Mouse (Mus musculus): ENCODE data around the gene Dnaaf1.

Dnaaf1 gene

DNA sequence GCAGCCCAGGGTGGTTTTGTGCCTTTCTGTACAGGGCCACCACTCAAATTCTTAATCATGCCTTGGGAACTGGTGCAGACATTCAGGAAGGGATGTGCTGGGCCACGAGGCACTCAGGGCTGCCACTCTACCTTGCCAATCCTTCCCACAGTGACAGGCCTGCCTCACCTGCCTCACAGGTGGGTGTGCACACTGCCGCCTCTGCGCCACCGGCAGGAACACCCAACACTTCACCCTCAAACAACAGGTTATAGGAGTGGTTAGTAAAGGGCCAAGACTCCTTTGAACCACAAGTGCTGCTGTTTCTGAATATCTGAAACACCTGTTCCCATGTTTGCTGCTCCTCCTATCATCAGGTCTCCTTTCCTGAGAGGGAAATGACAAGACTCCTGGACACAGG lies 2.6 kb upstream of the Dnaaf1 start:
- no peak for DNase-seq

DNA sequence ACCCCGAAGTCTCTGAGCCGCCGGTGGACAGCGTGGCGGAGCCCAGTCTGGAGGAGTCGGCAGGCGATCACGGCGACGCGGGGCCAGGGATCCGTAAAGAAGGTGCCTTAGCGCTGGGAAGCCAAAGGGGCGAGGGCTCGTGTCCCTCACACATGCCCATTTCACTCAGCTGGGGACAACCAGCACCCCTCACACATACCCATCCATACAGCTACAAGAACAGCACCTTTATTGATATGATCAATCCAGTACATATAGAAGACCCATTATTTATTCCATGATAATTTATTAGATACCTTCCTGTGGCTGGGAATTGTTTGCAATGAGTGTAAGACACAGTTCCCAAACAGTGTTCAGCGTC lies 311 bp downstream of the Dnaaf1 start:
- DNase-seq = no peak

DNA sequence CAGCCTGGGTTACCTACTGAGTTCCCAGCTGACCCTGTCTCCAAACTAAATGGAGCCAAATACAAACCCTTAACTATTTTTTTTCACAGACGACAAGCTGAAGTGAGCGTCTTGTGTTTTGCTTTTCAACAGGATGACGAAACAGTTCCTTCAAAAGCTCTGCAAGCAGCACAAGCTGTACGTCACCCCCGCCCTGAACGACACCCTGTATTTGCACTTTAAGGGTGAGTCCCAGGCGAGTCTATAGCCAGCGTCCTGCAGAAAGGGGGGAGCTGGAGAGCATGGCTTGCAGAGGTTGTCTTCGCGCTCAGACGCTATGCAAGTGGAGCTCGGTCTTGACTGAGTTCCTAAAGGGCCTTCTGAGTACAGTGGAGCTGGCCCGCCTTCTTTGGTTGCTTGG lies 4.1 kb downstream of the Dnaaf1 start:
- DNase-seq = no peak

DNA sequence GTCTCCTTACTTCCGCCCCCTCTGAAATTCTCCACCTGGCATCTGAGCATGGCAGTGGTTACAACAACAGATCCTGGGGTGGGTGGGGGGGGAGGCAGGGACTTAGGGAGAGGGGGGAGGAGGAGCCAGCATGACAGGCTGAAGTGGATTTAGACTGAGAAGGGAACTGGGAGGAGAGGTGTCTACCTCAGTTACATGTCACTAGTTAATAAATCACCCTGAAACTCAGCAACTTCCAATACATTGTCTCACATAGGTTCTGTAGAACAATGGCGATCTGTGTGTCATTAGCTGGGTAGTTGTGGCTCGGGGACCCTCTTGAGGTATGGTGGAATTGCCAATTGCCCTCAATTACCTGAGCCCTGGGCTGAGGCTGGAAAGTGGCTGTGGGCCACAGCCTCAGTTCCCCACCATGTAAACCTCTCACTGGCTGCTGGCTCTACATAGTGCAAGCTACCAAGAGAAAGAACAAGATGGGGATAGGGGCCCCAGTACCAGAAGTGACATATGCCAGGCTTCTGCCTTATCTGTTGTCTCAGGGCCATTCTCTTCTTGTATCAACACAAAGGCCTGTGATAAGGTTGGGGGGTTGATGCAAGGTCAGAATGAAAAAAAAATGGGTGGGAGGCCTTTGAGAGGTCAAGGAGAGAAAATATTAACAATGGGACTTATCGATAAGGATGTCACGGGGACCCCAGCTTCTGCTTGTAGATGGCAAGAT lies 5.6 kb downstream of the Dnaaf1 start:
- no peak for DNase-seq

DNA sequence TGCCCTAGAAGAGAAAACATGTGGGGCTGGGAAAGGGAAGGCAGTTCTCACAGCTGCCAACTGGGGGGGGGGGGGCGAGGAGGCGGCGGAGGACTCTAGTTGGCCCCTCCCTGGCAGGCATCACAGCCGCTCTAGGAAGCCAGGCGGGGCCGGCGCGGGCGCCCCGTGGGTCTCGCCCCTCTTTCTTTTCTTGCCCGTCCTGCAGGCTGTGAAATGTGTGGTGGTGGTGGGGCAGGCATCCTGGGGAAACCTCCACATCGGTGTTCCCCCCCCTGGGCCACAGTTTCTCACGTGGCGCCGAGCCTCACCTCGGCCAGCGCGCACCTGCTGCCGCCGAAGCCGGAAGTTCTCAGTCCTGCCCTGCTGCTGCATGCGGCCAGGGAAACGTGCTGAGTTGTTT lies 10.9 kb downstream of the Dnaaf1 start:
- no peak for DNase-seq

DNA sequence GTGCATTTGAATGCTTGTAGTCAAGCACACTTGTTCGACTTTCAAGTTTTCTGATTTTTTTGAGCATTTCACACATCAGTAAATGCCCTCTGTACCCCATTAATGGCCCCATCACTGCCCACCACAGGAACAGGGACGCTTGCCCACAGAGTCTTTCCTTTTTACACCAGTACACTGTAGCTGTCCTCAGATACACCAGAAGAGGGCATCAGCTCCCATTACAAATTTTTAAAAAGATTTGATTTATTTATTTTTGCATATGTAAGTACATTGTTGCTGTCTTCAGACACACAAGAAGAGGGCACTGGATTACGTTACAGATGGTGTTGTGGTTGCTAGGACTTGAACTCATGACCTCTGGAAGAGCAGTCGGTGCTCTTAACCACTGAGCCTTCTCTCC lies 13.3 kb downstream of the Dnaaf1 start:
- DNase-seq = no peak

DNA sequence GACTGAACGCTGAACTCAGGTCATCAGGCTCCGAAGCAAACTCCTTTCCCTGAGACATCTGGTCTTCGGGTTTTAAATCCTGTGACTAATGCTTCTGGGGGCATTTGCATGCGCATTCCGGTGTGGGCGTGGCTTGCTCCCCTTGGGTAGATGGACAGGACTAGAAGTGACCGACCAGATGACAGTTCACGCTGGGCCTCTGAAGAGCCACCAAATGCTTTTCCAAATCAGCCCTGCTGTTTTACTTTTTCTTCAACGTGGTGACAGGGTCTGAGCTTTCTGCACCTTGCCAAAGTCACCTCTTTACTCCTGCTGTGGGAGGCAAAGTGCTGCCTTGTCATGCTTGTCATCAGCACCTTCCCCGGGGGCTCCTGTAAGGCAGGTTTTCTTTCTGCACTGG lies 13.8 kb downstream of the Dnaaf1 start:
- DNase-seq = no peak

DNA sequence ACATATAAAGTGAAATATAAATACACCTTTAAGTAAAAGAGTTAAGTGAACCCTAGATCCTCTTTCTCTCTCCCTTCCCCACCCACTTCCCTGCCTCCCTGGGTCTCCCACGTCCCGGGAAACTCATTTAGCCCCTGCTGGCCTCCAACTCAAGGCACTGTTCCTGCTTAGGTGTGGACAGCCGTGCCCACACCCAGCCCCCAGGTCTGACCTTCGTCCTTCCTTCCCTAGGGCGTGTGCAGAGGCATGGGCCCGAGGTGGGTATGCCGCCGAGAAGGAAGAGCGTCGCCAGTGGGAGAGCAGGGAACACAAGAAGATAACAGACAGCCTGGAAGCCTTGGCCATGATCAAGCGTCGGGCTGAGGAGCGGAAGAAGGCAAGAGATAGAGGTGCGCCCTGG lies 15.3 kb downstream of the Dnaaf1 start:
- no peak for DNase-seq

DNA sequence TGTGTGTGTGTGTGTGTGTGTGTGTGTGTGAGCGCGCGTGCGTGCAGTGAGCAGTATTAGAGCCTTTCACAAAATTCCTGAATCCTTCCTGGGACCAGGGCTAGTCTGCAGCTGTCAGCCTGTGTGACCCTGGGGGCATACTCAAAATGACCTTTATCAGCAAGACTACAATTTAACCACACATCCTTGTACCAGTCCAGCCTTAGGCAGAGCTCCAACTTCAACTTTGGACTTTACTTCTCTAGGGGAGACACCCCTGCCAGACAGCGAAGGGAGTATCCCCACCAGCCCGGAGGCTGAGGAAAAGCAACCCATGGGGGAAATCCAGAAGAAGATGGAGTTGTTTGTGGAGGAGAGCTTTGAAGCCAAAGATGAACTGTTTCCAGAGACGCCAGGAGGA lies 16.4 kb downstream of the Dnaaf1 start:
- no peak for DNase-seq

DNA sequence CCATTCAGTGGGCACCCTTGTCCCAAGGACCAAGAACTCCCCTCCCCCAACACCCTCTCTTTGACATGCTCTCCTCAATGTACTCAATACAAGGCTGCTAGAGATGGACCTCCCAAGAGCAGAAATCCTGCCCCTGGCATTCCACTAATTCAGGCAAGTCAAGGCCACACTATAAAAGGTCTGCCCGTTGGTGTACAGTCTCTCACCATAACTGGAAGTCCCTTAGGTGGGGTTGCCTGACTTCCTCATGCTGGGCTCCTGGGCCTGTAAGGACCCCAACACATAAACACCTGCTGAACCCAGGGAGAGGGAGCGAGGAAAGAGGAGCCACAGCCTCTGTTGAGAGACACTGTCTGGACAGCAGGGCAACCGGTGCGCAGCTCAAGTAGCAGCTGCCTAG lies 28.7 kb downstream of the Dnaaf1 start:
- DNase-seq = no peak

DNA sequence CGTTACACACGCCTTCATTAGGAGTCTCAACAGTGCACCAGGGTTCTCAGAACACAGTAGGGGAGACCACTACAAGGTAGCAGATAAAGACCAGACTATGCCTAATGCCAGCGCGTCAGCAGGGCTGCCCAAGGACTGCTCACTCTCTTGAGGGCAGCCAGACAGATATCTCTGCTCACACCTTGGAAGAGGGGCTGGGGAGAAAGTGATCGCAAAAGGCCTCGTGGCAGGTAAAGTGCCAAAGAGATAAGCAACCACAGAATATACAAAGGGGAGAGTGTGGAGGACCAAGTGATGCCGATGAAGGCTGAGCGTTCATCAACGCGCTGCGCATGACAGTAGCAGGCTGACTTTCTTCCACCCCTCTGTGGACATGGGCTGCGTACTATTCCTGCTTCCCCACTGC lies 29.4 kb downstream of the Dnaaf1 start:
- no peak for DNase-seq

DNA sequence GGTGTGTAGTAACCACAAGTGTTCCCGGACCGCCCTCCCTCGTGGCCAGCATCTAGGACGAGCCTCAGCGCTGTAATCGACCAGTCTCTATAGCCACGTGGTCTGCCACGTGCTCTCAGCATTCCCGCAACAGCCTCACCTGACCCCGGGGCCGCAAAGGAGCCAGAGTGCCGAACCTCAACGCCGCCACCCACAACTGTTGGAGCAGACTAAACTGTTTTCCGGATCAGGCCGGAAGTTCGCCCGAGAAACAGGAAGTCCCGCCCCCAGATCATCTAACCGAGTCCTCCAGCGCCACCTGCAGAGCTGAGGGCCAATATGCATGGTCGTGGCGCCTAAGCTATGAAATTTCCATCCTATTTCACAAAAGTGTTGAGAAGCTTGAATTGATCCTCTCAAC lies 30.0 kb downstream of the Dnaaf1 start, which contains the start of gene Taf1c:
Gene Taf1c, minus strand, starts transcription at position 227 of the 400 bp plus-strand sequence.
- DNase-seq = peak; percentile 95

DNA sequence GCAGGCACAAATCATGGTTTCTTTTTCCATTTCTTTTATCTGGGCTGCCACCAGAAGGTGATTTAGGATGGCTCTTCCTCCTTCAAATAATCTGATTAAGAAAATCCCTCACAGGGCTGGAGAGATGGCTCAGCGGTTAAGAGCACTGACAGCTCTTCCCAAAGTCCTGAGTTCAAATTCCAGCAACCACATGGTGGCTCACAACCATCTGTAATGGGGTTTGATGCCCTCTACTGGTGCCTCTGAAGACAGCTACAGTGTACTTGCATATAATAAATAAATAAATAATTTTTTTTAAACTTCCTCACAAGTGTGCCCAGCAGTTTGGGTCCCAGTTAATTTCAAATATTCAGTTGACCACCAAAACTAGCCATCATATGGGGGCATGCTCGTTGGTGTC lies 31.2 kb downstream of the Dnaaf1 start:
- no peak for DNase-seq

DNA sequence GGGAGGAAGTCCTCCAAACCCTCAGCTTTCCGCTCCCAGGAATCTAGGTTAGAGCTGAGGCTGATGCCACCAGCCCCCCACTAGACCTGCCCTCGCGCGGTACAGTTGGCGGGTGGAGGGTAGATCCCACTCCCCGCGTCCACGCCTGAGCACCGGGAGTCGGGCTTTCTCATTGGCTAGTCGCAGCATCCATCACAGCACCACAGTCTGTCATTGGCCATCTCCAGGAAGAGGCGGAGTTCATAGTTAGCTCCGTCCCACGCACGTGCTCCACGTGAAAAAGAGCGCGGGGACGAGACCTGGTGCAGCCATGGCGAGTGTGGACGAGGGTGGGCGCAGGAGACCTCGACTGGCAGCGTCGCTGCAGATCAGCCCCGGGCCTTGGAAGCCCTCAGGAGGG lies 37.4 kb downstream of the Dnaaf1 start, which contains the start of gene Adad2:
Gene Adad2, plus strand, starts transcription at position 277 of the 400 bp plus-strand sequence.
- DNase-seq = no peak

DNA sequence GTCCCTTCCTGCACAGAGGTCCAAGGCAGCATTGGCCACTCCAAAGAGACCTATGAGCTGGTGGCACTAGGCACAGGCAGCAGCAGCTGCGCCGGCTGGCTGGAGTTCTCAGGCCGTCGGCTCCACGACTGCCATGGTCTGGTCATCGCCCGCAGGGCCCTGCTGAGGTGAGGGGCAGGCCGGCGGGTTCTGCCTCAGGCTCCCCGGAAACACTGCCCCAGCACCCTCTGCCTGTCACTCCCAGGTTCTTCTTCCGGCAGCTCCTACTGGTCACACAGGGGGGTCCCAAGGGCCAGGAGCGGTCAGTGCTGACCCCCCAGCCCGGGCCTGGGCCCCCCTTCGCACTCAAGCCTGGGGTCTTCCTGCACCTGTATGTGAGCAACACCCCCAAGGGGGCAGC lies 40.1 kb downstream of the Dnaaf1 start:
- DNase-seq = no peak

DNA sequence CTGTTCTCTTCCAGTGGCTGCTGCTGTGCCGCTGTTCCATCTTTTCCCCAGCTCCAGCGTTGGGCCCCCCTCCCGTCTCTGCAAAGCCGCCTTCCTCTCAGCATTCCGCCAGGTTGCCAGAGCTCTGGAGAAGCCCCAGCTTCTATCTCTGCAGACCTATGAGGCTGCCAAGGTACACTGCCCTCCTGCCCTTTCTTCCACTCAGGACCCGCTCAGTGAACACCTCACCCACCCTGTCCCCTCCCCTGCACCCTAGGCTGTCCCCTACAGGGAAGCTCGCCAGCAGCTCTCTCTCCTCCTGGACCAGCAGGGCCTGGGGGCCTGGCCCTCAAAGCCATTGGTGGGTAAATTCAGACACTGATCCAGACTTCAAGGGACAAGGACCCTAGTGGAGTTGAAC lies 41.3 kb downstream of the Dnaaf1 start:
- no peak for DNase-seq

DNA sequence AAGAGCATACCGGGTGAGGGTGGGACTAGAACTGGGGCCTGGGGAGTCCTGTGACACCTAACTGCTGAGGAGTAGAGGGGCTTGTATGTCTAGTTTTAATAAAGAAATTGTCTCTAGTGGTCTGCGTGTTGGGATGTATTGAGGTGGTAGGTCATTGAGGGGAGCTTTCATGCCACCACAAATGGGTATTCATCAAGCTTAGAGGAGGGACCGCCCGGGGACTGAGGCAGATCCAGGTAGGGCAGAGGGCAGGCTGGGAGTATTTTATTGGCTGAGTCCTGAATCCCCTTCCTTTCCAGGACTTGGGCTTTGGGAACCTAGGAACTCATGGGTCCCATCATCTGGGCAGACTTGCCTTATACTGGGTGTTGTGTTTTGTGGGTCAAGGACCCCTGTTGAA lies 41.8 kb downstream of the Dnaaf1 start:
- DNase-seq = no peak

DNA sequence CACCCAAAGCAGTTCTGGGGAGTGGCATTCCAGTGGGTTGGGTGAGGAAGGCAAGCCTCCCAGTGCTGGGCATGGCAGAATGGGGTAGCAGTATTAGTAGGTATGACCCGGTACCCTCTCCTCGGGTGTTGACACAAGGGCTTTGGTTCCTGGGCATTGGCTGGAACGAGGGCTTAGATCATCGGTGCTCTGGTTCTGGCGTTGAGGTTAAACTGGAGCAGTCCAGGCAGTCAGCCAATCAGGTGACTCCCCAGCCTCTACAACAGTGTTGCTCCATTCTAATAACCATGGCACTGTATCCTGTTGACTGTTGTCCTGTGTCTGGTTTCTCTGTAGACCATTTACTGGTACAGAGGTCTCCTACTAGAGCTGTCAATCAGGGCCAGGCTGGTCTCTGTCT lies 42.6 kb downstream of the Dnaaf1 start:
- DNase-seq = no peak

DNA sequence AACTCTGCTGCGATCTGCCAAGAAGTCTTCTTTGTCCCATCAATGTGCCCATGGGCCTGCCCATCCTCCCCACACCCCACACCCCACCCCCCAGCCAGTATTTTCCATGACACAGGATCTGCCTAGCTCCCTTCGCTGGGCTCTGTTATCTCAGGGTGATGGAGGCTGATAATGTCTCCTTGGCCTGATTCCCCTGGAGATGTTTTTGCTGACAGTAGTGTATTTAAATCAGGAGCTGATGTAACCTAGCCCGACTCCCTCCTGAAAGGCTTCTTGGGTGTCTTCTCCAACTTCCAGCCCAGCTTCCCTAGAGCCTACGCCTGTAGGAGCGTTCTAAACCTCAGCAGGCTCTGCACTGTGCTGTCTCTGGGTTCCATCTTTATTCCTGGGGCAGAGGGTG lies 43.9 kb downstream of the Dnaaf1 start:
- DNase-seq = no peak

DNA sequence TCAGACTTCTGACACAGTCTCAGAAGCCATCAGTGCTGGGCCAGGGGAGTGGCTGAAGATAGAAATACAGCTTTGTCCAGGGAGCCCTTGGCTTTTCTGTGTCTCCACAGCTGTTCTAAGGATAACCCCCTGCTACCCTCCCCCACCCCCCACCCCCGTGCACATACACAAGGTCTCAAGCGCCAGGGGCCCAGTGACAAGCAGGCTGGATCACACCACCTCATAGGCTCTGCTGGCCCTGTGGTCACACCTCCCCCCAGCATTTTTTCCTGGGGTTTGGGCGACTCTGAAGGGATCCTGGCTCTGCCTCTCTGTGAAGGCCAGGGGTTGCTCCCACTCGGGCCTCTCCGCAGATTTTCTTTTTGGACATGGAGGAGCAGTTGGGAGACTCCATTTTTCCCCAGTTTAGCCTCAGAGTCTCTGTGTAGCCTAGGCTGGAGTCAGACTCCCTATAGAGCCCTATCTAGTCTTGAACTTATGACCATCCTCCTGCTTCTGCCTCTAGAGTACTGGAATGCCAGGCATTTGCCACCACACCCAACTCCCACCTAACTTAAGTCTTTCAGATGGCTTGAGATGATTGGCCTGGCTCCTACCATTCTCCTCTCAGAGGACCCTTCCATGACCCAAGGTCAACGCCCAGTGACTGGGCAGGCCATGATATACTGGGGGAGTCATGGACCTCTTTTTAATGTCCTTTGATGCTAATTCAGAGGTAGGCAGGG lies 45.2 kb downstream of the Dnaaf1 start:
- no peak for DNase-seq

DNA sequence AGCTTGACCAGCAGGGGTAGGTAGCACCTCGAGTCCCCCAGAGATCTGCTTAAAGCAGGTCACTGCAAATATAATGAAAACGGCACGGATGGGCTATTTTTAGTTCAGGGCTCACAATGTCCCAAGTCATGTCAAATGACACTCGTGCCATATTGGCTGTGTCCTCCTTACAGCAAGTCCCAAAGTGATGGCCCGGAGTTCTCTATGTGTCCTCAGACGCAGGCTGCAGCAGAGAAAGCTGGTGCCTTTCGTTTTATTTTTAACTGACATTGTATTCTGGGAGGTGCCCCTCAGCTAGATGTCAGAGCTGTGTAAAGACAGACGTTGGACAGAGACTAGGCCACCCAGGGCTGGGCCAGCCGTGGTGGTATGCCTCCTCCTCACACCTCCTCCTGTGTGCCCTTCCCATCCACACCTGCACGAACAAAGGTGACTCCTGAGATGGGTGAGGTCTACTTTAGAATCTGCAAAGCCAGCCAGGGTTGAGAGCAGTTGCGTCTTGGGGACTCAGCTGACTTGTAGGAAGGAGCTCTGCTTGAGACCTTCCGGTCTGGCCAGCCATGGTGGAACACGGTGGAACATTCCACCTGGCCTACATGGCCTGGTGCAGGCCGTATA lies 45.9 kb downstream of the Dnaaf1 start:
- DNase-seq = no peak

DNA sequence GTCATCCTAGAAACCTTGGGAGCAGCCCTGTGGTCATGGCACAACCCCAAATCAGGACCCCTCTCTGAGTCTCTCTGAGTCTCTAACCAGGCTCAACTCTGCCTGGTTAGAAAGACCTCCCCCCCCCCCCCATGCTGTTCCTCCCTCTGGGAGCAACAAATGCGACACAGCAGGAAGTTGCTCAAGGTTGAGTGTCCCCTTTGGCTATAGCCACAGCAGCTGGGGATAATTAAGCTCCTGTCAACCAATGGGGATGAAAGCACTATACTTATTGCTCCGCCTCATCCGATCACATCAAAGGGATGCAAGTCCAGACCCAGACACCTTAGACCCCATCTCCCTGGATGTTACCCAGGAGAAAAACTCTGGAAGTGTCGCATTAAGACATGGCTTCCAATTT lies 47.5 kb downstream of the Dnaaf1 start:
- no peak for DNase-seq

DNA sequence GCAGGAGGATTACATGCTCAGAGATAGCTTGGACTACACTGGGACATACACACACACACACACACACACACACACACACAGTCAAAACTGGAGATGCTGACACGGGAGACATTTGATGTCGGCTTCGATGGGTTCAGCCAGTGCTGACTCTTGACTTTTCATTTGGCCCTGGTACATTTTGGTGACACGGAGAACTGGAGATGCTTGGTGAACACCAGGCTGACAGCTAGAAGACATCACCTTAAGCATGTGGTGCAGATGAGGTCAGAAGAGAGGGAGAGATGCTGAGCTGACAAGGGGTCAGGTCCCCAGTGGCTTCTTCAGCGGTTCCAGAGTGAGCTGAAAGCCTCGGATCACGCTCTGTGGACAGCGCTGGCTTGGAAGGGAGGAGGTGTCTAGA lies 48.0 kb downstream of the Dnaaf1 start:
- DNase-seq = no peak

DNA sequence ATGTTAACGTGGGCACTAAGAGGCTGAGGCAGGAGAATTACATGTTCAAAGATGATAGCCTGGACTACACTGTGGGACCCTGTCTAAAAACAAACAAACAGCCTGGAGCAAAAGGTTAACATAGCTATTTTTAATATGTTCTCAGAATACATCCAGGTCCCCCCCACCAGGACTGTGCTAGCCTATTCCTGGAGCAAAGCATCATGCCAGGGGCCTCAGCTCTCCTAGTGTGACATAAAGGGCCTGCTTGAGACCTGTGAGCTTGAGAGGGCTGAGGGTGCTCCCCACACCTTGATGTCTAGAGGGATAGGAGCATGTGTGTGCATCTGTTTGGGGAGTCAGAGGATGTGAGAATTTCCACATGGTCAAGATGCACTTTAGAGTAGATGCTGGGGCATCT lies 48.7 kb downstream of the Dnaaf1 start:
- no peak for DNase-seq
